Mouse (Mus musculus) left cerebral cortex, postnatal 10 days (tissue): Measurements from ENCODE around the gene Gm19402. TPM values are rescaled to one million over a fixed set of nuclear protein-coding genes. Genes with fewer than 3 reads are reported as not detected.
A peak's percentile ranks its signal among the peaks of the same experiment; 100 is the strongest.

ENCODE experiments used
- DNase-seq, 2 experiments: peaks; one replicate each; pipeline ENCODE4 v3.0.0; 2021 to 2022; ENCODE audit warnings: low spot score in 2 of 2, mixed read lengths in 1 of 2; ENCODE audit errors: extremely low spot score in 1 of 2
- intact Hi-C: fragments of 180-260 bp; cut with DNase I; formaldehyde crosslinking; loops from one replicate; pipeline ENCODE4 v1.15.1; 2025
- microRNA-seq: library from miRNA; unstranded; fragments of <30 nt; microRNA quantifications from one replicate; pipeline ENCODE4 v1.2.0, GENCODE M21; 2022
- total RNA-seq, 2 experiments: library from RNA; stranded (reverse); gene quantifications; 2 replicates each; pipeline ENCODE4 v1.2.3; 2021

Gene Gm19402
- total RNA-seq, 2 experiments from 2014 or later, result not detected

DNA sequence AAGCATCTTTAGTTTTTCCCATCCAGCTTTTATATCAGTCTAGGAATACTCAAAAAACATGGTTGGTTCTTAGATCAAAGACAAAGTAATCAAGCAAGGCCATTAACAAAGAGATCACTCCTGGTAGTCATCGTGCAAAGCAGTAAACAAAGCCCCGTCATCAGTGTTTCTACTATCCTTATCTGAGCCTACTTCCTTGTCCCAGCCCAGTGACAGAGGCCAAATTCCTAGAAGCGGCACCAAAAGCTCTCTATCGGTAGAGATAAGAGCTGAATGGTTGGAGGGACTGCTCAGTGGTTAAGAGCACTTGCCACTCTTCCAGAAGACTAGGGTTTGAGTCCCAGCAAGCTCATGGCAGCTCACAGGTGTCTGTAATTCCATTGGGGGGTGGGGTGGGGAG, 19.0 kb downstream of the Gm19402 start:
- DNase-seq, result no peak
- intact Hi-C loops, result no loop called here

DNA sequence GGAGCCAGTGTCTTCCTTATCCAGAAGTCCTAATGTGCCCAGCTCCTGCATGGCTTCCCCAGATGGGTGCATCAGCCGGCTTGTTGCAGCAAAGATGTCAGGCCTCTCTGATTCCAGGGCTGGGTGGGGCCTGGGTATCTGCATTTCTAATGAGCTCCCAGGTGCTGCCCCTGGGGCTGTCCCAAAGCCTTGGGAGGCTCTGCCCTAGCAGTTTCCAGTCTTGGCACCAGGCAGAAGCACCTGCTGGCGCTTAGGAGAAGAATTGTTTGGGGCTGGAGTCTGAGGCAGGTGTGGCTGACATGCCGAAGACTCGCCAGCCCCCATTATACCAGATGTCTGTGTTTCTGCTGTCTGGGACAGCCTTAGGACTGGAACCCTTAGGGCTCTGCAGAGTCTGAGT, 19.8 kb downstream of the Gm19402 start:
- intact Hi-C loops, result no loop called here
- no peak for DNase-seq

DNA sequence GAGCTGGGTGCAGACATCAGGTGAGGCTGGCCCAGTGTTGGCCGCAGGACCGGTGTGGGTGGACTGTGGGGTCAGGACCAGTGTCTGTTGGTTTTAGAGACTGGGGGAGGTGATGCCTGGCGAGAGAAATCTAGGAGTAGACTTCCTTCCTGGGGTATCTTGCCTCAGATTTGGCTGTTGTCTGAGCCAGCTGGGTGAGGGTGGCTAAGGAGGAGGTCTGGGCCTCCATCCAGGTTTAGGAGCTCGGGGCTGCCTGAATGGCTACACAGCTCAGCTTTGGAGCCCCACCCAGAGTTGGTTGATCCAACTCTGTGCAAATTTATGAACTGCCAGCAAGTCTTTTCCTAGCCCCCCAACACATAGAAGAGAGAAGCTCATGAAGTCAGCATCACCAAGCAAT, 23.2 kb downstream of the Gm19402 start:
- intact Hi-C loops, result no loop called here
- no peak for DNase-seq

DNA sequence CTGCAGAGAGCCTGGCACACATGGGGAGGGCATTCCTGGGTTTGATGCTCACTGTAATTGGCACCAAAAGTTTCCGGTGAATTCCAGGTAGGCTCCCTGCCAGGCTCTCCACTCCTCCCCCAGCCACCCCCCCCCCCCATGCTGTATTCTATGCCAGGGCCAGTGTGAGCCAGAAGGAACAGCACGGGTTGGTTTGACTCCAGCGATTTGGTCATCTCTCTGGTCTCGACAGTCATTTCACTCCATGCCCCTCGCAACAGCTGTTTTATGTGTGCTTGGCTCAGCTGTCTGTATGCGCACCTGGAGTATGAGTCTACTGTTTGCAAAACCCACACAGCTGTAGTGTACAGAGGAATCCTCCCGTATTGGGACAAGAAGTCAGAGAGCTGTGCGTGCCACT, 24.2 kb downstream of the Gm19402 start:
- DNase-seq, result no peak
- intact Hi-C loops, result no loop called here

DNA sequence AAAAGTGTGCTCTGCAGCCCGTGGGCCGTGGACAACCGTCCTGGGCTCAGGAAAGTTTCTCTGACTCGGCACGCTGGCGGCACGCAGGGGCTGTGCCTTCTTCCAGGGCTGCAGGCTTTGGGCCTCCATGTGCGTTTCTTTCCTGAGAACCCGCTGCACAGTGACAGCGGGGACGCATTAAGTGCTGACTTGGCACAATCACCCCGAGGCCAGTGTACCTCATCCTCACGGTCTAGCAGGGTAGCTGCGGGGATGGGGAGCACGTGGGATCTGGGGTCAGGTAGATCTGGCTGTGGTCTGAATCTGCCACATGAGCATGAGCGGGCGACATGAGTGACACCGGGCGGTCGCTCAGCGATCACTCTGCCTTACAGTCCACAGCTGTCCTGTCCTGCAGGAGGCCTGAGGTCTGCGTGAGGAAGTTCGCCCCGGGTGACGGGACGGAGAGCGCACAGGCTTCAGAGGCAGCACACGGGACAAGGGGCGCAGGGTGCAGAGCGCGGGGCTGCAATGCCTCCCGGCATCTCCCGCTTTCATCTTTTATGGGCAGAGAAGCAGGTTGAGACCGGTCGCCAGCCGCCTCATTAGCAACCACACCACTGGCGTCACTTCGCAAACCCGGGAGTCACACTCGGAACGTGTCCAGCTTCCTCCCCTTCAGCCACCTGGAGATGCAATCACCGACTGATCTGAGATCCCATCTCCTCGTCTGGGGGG, 26.4 kb downstream of the Gm19402 start:
- DNase-seq, result no peak
- intact Hi-C loops, result no loop called here

DNA sequence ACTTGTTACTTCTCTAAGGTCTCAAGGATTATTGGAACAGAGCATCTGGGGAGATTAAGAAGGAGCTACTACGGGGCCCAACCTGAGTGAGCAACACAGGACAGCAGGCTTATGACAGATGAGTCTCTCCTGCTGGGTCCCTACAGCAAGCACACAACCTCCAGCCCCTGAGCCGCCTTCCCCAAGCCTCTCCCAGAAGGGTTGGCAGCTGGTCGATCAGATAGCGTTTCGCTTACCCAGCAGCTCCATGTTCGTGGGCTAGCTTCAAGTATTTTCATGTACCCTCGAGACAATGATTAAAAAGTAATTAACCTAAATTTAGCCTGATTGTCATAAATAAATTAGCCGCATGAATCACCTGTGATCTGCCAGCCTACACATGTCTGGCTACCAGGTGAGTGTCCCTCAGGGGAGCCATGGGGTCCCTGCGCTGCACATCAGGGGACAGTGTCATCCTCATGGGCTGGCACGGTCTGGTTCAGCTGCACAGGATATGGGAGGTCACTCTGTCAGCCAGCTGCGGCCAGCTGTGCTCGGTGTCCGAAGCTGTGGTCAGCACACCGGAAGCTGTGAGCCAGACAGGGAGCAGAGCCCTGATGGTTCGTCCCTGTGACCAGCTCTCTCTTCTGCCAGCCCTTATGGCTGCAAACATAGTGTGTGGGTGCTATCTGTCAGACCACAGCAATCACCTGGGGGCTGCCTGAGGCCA, 32.1 kb downstream of the Gm19402 start:
- no peak for DNase-seq
- intact Hi-C loops, result no loop called here

DNA sequence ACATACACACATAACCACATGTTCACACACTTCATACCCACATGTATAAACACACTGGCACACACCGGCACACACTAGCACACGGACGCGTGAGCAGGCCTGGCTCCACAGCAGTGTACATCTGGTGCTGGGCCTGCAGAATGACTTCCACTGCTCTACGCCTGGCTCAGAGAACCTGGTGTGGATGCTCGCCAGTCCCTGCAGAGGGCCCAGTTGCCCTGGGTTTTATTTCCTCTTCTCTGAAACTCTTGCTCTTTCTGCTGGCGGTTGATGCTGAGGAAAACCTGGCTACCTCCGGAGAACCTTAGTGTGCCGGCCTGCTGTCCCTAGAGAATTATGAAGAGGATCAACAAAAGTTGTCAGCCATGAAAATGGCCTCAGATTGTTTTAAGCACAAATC, 38.5 kb downstream of the Gm19402 start:
- intact Hi-C loops, result no loop called here
- DNase-seq, result no peak

DNA sequence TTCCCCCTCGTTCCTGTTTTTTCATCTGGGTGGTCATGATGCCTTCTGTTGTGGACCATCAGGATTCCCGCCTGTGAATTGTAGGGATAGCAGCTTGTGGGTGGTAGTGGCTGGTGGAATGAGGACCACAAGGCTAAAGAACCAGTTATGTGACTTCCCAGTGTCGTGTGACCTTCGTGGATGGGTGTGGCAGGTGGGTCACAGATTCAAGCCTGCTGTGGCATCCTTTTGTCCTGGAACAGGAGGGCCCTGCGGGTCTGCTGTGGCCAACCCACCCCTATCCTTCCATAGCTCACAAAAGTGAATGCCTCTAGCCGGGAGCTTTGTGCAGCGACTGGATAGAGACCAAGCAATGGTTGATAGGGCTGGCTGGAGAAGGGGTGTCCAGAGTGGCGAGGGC, 42.7 kb downstream of the Gm19402 start:
- intact Hi-C loops, result no loop called here
- DNase-seq, result no peak

DNA sequence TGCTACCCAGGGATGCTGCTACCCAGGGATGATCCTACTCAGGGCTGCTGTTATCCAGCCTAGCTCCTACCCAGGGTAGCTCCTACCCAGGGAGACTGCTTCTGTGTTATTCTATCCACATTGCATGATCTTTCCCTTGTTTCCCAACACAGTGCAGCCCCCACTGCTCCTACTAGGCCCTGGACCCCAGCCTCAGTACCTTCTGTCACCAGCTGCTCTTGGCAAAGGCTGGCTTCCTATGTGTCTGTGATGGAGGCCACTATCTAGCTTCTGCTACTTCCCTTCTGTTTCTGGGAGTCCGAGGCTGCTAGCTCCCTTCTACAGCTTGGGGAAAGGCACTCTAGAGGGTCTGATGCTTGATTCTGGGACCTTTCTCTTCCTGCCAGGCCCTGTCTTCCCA, 43.1 kb downstream of the Gm19402 start:
- DNase-seq, result no peak
- intact Hi-C loops, result no loop called here

DNA sequence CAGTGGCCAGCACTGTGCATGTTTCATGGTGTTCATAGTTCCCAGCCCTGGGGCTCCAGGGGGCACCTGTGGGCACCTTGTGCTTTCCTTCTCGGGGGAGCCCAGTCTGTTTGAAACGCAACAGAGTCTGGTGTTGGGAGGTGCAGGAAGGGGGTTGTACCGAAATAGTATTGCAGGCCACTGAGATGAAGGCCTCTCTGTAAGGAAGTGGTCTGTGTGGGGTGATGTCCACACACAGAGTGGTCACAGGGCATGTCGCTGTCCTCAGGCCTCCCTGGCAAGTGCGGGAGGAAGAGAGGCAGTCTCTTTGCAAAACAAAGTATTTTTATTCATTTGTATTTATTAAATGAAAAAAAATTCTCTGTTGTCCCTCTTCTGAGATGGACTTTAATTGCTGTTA, 45.0 kb downstream of the Gm19402 start:
- DNase-seq, result no peak
- intact Hi-C loops, result no loop called here

DNA sequence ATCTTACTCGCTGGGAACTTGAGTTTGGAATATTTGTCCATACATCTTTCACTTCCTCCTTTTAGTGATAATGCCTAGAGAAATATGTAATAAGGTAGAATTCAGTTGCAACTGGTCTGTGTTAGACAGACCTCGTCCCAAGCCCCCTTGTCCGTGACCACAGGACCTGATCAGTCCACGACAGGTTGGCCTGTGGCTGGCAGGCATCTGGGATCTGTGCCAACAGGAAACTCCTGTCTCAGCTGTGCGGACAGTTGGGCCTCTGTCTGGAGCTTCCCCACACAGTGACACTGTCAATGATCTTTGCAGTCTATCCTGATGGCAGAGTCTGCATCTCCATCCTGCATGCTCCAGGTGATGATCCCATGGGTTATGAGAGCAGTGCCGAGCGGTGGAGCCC, 47.4 kb downstream of the Gm19402 start:
- intact Hi-C loops, result no loop called here
- no peak for DNase-seq

Small RNAs within 50 kb of the gene (microRNA-seq; reads per million reads assigned to microRNA genes)
- 75.0 reads per million, percentile 53 among the genes with 10 or more reads in this experiment for gene Mir1930

Other genes starting within 250 kb of the Gm19402 start
- gene Fam207a, start 175.0 kb downstream of the Gm19402 start, total RNA-seq, result 10 to 100 TPM; 31.2 to 32.0 TPM
- gene Itgb2, start 160.5 kb downstream of the Gm19402 start, total RNA-seq, result 1 to 10 TPM; 2.0 to 2.4 TPM
- gene Pttg1ip, start 109.0 kb downstream of the Gm19402 start, total RNA-seq, result 10 to 100 TPM; 59.2 to 66.9 TPM
- gene Sumo3, start 84.7 kb downstream of the Gm19402 start, total RNA-seq, result 100 to 1,000 TPM; 142 to 154 TPM
- 10 to 100 TPM; 18.5 to 22.8 TPM for gene Gm49325, start 84.6 kb downstream of the Gm19402 start, total RNA-seq
- 10 to 100 TPM; 32.6 to 39.9 TPM for gene Ube2g2, start 68.5 kb downstream of the Gm19402 start, total RNA-seq
- gene Tspear, start 4.2 kb downstream of the Gm19402 start, total RNA-seq, result under 1 TPM in 1 of 2 experiments, not detected in 1; 0.18 TPM
- gene Gm9508, start 6.5 kb upstream of the Gm19402 start, total RNA-seq, result not detected
- gene Gm10272, start 15.9 kb upstream of the Gm19402 start, total RNA-seq, result not detected
- not detected for gene Gm10024, start 20.7 kb upstream of the Gm19402 start, total RNA-seq
- gene Gm10142, start 25.1 kb upstream of the Gm19402 start, total RNA-seq, result not detected
- not detected for gene Krtap12-1, start 29.8 kb upstream of the Gm19402 start, total RNA-seq
- not detected for gene Gm10100, start 35.7 kb upstream of the Gm19402 start, total RNA-seq
- gene Gm18596, start 51.9 kb upstream of the Gm19402 start, total RNA-seq, result not detected
- not detected for gene Gm9736, start 60.6 kb upstream of the Gm19402 start, total RNA-seq
- not detected for gene Gm3233, start 68.9 kb upstream of the Gm19402 start, total RNA-seq
- not detected for gene Gm3238, start 80.6 kb upstream of the Gm19402 start, total RNA-seq
- gene Gm7138, start 86.2 kb upstream of the Gm19402 start, total RNA-seq, result not detected
- not detected for gene Gm3250, start 91.8 kb upstream of the Gm19402 start, total RNA-seq
- gene Gm7137, start 97.4 kb upstream of the Gm19402 start, total RNA-seq, result not detected
- not detected for gene Gm9639, start 104.3 kb upstream of the Gm19402 start, total RNA-seq
- gene Gm19668, start 108.4 kb upstream of the Gm19402 start, total RNA-seq, result not detected
- gene Gm9507, start 121.1 kb upstream of the Gm19402 start, total RNA-seq, result not detected
- not detected for gene Gm2696, start 123.9 kb upstream of the Gm19402 start, total RNA-seq
- not detected for gene Krtap10-4, start 136.3 kb upstream of the Gm19402 start, total RNA-seq
- gene Krtap10-10, start 145.2 kb upstream of the Gm19402 start, total RNA-seq, result not detected
- not detected for gene Gm36176, start 156.0 kb upstream of the Gm19402 start, total RNA-seq
- gene Gm10318, start 162.1 kb upstream of the Gm19402 start, total RNA-seq, result not detected
- not detected for gene Gm3285, start 171.2 kb upstream of the Gm19402 start, total RNA-seq
- gene Lrrc3, start 211.8 kb upstream of the Gm19402 start, total RNA-seq, result 10 to 100 TPM; 31.7 to 33.5 TPM